Mouse (Mus musculus) cerebellum, postnatal 10 days (tissue): ENCODE results near the gene Cacna2d3.

ENCODE experiments used
- DNase-seq, 2 experiments: peaks; one replicate each; pipeline ENCODE4 v3.0.0; 2021; ENCODE audit warnings: mixed read lengths in 2 of 2

Gene Cacna2d3

DNA sequence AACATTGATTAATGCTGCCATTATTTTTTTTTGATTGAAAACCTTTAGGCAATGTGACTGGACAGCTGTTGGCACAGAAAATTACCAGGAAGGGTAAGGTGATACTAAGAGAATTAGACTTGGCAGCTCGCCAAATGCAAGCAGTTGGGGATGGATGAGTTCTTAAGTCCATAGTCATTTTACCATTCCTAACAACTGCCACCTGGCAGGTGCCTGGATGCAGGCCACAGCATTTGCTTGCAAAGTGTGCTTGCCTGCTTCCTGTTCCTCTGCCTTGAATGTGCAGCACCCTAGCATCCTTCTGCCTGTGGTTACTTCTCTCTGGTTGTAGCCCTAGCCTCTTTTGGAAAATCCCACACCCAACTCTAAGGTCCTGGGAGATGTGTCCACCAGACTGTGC is 236.2 kb downstream of the Cacna2d3 start:
- peak; percentile 80 to 86 for DNase-seq

DNA sequence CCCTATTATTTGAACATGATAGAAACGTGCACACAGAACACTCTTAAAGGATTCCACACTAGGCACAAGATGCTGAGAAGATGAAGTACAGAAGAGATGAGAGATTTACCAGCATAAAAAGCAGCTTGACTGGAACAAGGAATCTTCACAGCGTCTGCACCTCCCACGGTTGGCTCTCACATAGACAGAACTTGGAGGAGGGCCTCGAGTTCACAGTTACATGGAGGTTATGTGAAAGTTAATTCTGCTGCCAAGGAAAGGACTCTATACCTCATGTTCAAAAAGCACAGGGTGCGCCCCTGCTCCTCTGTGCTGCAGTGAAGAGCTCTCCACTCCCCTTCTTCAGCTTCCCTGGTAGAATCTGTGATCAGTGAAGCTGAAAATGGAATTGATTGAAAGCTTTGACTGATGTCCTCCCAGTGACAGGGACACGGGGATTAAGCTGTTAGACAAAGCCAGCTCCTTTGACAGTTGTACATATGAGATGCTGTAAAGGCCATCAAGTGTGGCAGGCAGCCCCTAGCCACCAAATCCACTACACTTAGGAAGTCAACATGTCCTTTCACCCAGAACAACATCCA is 243.2 kb downstream of the Cacna2d3 start:
- peak; percentile 32 to 41 for DNase-seq

DNA sequence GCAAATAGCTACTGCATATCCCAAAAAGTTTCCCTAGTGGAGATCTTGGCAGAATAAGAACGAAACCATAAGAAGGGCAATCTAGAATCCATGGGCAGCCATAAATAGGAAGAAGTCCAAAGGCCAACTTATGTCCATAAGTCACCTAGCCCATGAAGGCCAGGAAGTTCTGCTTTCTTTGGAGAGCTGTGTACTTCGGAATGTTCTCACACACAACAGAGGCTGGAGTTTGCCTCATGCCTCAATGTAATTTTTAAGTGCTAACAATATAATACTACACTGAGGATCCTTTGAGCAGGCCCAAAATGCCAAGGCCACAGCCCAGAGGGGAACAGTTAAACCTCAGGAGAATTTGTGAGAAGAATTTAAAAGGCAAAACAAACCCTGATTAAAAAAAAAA is 257.4 kb downstream of the Cacna2d3 start:
- no peak for DNase-seq

DNA sequence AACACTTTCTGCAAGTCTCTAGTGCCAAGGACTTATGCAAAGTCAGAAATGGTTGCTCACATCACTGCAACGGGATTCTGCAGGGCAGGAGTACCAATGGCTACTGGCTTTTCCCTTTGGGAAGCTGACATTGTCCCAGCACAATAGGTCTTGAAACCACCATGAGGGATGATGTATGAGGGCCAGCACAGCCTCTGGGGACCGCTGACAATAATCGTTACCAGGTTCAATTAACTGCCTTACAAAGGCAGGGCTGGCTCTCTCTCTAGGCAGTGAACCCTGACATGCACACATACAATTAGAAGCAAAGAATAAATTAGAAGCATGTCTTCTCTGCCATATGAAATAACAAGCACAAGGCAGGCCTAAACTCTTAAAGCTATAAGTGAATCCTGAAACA is 272.5 kb downstream of the Cacna2d3 start:
- DNase-seq = no peak

DNA sequence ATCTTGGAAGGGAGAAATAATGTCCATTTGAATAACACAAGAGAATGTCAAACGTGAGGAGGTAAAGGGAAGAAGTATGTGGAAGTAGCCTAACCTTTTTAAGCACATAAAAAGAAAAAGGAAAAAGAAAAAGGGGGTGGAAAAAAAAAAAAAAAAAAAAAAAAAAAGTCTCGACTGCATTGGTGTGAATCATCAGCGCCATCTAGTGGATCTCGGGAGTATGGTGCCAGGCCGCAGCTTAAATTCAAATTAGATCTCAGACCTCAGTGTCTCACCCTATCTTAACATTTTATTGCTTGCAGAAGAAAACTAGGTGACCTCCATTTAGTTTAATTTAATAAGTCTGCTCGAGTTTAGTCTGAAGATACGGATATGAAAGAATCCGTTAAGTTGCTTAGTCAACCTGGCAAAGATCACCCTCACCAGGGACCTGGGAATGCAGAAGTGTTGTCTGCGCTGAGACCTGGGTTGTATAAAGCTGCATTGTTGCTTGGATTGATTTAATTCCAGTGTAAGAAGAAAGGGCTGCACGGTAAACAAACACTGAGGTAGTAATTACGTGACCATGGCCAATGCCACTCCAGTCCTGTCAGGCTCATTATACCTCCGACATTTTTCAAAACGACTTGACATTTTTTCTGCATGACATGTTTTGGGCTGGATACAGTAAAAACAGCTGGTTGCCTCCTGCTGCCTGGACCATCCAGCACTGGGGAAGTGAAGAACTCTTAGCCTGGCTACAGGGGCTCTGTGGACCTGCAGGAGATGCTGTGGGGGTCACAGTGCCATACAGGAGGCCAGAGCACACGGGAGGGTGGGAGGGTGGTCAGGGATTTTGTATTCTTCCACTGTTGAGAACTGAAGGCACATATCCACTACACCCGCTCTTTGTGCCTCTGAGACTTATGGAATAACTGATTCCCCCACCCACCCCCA is 278.3 kb downstream of the Cacna2d3 start:
- DNase-seq = peak; percentile 79 to 88

DNA sequence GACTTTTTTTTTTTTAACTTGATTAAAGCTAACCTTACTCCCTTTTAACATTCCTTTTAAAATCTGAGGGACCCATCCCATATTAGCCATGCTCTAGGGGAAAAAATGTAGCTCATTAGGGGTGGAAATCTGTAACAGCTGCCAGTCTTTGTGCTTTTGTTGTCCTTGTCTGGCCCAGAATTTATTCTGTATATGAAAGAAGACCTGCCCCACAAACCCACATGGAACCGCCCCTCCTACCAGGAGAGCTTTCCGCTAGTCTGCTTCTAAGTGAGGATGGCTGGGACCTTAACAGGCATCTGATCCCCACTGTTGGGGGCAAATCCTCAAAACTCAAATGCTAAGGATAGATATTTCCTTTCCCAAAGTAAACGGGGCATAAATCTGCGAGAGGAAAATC is 279.2 kb downstream of the Cacna2d3 start:
- DNase-seq = peak; percentile 37 to 39

DNA sequence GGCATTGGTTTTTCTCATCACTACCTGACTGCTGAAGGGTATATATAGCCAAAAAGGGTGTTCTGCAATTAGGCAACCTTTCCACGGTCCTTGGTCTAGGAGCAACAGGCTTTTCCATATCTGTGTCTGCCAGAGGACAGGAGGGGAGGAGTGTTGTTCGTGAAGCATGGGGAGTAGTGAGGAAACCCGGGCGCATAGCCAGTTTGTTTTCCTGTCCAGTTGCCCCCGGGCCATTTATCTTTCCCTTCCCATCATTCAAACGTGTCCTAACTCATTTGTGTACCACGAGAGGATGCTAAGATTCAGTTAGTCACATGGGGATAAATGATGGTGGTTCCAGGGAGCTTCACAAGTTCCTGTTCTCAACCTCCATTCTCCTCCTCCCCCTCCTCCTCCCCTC is 283.0 kb downstream of the Cacna2d3 start:
- peak; percentile 30 to 49 for DNase-seq

DNA sequence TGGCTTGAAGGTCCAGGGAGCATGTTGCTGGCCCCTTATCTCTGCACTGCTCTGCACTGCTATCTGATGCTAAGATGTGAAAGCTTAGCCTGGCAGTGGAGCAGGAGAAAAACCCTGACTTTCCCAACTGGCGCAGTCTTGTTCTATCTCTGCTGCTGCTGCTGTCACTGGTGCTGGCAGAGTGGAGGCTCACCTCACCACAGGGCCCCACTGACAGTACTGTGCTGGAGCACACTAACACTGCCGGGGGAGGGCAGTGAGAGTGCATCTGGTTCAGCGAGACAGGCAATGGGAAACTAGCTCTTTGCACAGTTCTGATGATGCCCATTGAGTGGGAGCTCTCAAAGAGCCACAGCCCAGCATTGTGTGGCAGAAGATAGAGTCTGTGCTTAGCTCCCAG is 283.4 kb downstream of the Cacna2d3 start:
- peak; percentile 40 to 49 for DNase-seq

DNA sequence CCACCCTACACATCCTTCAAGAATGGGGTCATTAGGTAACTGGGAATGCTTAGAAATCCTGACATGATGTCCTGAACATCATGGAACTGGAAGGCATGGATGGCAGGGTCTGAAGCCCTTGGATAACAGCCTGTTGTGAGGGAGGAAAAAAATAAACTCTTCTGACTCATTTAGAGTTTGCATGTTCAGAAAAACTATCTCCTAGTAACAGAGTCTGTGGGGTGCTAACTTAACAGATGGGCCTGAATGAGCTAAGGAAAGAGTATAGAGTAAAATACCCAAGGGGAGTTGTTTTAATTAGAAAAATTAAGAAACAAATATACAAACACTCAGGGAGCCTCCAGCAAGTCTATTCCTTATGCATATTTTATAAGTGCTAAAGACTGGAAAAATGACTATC is 286.5 kb downstream of the Cacna2d3 start:
- DNase-seq = no peak

DNA sequence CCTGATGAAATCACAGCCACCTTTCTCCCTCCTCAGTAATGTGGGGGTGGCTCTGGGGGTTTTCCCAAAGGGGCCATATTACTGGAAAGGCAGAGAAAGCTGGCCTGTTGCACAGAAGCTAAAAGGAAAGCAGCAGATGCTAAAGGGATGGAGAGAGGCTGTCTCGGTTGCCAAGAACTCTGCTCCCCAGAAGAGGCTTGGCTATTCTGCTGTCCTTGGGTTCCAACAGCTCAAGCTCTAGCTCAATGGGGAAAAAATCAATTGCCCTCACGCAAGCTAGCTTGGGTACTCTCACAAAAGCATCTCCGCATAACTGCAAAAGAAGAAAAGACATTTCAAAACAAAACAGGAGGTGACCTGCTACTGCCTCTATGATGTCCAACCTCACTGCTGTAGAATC is 287.9 kb downstream of the Cacna2d3 start:
- DNase-seq = peak; percentile 49 to 56

DNA sequence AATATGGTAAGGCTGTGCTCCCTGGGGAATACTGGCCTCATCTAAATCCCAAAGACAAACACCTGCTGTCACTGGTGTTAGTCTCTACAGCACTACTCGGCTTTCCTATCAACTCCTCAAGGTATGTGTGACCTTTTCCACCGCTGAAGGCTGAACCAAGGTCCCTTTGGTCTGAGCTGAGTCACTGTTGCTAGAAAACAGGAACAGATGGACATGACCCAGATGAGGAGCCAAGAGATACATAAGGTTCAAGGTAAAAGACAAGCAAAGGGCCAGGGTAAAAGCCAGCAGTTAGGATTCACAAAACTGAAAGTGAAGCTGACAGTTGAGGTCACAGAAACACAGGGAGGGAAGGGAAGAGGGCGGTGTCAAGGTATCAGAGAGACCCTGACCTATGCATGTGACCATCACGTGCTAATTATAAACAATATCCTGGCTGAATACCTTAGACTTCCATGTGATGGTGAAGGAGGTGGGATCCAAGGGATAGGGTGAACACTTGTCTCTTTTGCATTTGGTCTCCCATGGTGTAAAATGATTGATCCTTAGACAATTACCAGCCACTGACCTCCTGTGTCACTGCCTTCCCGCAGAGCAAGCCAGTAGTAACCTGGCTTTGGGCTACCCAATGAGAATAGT is 288.5 kb downstream of the Cacna2d3 start:
- DNase-seq = no peak

DNA sequence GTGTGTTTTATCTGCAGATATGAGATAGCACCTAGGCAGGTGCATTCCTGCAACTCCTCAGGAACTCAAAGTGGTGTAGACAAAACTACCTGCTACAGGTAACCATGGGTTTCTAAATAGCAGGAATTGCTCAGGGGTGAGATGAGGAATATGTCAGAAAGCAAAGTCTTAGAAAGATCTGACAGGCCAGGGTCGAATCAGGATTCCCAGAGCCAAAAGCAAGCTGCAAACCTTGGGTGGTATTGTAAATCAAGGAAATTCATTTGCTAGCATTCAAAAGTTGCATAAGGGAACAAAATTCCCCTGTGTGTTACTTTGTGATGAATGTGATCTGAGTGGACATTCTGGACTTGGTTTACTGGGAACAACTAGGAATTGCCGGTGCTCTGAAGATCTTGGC is 291.9 kb downstream of the Cacna2d3 start:
- DNase-seq = no peak

DNA sequence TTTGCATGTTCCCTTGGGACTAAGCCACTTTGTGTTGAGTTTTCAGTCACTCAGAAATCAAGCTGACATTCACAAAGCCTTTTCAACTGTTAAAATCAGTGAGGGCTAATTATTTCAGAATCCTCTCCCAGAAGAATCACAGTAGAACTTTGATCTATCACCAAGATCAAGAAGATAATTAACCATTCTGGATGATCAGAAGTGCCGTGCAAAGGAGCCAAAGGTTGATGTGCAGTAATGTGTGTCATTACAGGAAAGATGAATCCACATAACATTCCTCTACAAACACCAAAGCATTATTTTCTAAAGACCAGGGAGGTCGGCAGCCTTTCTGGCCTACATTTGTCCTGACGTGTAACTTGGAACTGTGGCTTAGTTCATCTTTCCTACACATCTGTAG is 296.0 kb downstream of the Cacna2d3 start:
- no peak for DNase-seq

DNA sequence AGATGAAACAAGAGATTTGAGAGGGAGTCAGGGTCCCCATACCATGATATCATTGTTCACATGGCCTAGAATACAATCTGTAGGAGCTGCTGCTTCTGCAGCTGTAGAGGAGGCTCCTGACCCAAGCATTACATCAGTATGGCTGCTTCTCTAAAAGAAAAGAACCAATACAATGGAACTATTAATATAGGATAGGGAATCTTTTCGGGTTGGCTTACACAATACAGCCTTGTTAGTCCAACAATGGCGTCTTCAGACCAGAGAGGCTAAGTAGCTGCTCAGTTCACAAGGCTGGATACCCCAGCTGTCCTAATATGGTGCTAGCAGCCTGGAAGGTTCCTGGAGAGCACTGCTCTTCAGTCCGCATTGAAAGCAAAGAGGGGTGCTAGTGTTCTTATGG is 296.5 kb downstream of the Cacna2d3 start:
- no peak for DNase-seq

DNA sequence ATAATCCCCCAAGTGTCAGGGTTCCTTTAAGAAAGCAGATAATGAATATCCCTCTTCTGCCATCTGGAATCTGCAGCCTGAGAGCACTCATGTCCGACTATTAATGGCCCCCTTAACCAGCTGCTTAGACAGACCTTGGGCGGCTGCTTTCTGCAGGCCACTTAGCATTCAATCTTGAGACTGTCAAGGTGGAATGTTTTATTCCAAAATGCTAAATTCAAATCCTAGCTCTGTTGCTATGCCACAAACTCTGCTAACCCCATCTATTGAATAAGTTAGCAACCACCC is 315.8 kb downstream of the Cacna2d3 start:
- no peak for DNase-seq

DNA sequence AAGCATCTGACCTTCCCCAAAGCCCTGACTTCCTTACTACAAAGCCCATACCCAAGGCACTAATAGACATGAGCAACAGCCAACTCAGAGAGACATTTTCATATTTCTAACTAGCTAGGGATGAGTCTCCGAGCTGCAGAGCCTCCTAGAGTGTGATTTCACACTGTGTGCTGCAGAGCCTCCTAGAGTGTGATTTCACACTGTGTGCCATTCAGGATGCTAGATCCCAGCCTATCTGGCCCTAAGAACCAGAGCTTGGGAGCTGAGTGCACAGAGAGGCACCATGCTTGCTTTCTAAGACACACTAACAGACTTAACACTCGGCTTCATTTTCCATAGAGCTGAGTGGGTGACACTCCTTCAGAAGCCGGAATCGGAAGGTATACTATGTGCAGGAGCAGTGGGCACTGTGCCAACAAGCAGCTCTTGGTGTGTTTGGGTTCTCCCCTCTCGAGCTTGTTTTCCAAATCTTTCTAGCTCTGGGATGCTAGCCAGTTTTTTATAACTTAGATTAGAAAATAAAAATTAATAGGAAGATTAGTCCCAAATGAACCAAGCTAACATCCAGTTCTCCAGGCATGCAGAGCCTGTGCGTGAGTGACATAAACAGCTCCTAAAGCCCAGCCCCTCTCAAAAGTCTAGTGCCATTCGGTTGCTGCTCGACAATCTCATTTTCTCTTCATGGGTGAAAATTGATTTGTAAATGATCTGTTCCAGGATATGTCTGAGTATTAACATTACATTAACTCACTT is 316.4 kb downstream of the Cacna2d3 start:
- DNase-seq = peak; percentile 40 to 47

DNA sequence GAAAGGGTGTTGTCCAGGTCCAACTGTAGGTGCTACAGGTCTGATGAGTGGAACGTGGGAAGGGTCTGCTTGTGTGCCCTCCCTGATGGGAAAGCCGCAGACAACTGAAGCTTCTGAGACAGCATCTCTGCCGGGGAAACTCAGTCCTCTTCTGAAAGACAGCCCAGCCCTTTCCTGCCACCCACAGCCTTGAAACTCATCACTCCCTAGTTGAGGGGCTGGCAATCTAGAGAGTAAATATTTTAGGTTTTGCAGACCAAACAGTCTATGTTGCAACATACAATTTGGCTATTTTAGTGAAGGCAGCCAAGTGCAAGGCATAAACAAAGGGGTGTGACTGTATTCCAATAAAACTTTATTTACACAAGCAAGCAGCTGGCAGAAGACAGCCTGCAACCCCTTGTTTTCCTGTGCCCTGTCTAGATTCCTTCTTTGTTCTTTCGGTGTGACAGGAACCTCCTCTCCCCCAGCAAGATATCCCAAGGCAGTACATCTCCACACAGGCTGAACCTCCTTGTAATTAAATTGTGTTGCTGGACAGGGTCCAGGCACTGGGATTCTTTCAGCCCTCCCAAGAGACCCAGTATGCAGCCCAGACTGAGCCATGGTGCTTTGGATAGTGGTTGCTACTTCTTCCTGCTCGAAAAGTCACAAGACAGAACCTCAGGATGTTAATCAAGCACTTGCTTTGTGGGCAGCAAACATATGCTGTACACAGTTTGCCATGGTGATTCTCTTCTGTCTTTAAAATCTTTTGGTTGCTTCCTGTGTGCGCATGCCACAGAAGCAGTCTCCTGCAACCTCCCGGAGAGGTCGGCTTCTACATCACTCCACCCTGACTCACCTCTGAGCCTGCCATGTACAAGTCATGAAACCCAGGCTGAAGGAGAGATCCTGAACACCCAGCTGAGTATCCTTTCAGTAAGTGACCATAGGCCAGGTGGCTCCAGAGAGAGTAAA is 317.5 kb downstream of the Cacna2d3 start:
- DNase-seq = peak; percentile 14 to 20

DNA sequence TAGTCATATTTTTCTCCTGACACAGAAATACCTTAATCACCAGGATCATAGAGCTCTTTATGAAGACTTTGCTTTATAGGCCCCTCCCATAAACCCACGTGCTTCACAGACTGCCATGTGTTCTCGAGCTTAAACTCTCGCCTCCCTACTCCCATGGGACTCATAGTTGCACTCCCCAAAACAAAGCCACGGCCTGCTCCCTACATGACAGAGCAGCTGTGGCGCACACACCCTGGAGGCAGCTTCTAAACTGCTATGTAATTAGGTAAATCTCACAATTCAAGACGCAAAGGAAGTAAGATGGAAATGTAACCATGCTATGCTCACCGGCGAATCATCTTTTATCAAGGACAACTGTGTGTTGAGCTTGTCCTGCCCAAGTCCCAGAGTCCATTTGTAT is 319.2 kb downstream of the Cacna2d3 start:
- DNase-seq = no peak

DNA sequence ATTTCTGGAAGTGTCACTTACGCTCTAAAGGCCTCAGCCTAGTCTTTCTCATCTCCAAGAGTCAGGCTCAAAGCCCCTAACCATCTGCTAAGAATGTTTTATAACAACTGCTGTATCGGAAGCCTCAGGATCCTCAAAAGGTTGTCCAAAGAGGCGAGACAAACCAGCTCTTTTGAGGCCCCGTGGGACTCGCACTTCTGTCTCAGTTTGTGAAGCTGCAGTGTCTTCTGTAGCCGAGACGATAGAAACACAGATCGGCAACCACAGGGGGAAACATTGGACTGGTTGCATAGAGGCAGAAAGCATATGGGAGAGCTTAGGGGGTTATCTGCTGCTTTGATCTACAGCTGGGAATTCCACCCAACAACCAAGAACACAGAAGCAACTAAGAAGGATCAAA is 327.9 kb downstream of the Cacna2d3 start:
- no peak for DNase-seq

DNA sequence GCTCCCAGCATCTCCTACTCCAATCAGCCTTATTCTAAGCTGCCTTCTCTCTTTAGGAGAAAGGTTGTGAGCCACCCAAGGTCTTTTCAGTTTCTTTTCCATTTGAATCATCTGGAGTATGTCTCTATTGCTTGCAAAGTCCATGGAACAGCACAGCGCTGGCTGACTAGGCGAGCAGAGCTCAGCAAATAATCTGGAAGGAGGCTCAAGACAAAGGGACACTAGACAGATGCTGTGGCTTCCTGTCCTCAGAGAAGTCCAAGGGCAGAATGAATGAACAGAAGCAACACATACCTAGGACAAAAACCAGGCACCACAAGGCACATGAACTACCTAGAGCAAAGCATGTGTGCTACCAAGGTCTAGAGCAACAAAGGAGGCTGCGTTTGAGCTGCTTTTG is 328.8 kb downstream of the Cacna2d3 start:
- DNase-seq = no peak

DNA sequence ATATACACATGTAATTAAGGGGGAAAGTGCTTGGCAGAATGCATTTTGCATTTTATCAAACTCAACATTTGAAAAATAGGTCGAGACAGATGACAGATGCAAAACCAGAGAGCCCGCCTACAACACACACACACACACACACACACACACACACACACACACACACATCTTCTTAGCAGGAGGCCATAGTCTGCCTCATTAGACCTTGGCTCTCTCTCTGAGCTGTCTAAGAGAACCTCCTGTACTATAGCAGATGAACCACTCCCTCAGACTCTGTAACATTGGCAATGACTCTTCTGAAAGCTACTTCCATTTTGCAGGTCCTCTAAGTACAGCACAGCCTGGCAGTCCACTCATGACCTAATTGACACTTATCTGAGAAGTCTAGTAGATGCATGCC is 330.2 kb downstream of the Cacna2d3 start:
- peak; percentile 60 to 62 for DNase-seq

DNA sequence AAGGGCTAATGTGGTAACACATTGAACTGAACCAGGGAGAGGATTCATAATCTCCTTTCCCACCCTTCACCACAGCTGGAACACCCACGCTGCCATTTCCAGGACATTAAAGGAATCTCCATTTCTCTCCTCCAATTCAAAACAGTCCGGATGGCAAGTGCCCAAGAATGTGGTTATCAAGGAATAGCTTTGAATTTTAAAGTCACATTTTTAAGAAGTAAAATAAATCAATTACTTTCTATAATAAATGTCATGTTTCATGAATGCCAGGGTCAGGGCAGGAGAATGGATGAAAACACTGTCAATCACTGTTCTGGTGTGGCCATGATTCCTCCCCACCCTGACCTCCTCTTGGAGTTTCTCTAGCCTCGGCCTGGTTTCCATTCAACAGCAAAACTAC is 333.9 kb downstream of the Cacna2d3 start:
- no peak for DNase-seq
